Mouse (Mus musculus) cerebellum, postnatal 25 days (tissue): ENCODE measurements around the gene Defb23.
"Not testable (repeated sequence)": the region's sequence is repeated elsewhere in the genome, so short reads cannot be mapped to it uniquely, and the experiment has no call there.

ENCODE experiments used
- DNase-seq, 2 experiments: peaks; one replicate each; pipeline ENCODE4 v3.0.0; 2021; ENCODE audit warnings: mixed read lengths in 2 of 2

Defb23 gene

DNA sequence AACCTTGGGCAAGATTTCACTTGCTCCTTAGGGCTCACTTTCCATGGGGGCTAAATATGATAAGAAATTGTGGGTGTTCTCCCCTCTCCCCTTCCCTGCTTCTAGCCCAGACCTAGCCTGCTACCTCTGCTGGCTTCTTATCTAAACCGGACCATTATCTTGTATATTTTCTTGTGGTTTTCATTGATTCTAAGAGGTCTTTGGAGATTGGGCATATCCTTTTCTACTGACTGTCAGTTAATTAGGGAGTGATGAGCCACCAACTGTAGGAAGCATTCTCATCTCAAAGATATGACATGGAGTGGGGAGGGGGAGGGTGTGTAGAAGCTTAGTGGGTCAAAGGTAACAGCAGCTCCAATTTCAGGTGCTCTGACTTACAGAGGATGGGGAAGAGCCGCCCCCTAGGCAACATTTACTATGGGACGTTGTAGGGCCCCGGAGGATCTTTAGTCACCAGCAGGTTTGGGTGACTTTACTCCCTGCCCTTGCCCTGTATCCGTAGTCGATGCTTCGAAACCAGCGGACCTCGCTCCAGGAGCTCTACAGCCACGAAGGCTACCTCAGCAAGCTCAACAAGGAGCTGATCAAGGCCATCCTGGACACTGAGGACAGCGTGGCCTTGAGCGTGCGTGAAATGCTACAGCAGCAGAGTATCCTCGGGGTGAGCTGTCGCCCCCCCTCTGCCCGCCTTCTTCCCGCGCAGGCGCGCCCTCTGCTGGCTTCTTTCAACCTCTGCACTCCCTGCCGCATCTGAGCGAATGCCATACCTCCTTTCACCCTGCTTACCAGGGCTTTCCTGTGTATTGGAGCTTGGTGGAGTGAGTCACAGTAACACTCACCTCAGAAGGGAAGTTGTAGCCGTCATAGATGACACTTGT, 27.2 kb downstream of the Defb23 start:
- DNase-seq: peak; percentile 92 to 94

- no peak for DNase-seq
Measured at GRCm38 (mm10) chr2:152436405-152436901, 28.0 kb downstream of the Defb23 start.

DNA sequence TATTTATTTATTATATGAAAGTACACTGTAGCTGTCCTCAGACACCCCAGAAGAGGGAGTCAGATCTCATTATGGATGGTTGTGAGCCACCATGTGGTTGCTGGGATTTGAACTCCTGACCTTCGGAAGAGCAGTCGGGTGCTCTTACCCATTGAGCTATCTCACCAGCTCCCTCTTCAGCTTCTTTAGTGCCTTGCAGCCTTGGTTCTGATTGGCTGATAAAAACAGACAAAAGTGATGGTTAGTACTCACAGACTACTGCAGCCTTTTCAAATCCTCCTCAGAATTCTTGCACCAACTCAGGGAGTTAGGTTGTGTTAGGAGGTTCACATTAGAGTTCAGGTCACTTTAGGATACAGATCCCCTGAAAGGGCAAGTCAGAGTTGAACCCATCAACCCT, 35.9 kb downstream of the Defb23 start:
- DNase-seq: not testable (repeated sequence)

DNA sequence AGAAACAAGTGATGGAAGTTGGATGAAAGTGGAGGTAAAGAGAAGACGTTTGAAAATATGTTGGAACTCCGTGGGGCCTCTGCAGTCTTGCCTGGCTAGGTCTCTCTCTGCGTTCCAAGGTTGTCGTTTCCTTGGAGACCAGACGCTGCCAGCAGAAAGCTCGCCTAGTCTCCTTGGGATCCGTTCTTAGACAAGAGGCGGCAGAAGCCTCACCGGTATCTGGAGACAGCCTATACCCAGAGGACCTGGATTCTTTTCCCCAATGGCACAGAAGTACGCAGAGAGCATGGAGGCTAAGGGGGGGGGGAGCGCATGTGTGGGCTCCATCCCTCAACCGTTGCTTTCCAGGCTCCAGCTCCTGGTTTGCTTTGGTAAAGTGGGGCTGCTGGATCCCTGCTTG, 36.9 kb downstream of the Defb23 start:
- DNase-seq: no peak

DNA sequence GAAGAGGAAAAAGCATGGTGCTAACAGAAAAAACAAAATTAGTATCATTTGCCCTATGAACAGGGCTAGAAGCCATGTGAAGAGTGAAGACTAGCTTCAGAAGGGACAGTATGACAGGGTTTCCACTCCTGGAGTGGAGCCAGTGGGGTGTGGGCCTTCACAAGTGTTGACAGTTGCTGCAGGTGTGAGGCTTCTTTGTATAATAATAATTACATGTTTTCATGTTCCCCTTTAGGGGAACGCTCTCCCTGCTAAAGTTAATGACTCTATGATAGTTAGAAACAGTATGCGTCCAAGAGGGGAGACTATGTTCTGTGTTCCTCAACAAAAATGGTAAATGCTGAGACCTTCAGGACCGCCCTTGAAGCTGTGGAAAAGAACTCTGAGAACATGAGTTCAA, 48.6 kb downstream of the Defb23 start:
- DNase-seq: no peak

GRCm38 (mm10) chr2:152415287-152415686, 49.1 kb downstream of the Defb23 start, which contains the start of gene 6820408C15Rik:
Gene 6820408C15Rik (plus strand): TSS chr2:152415587.
- DNase-seq: no peak

- peak; percentile 94 for DNase-seq
Measured at GRCm38 (mm10) chr2:152414591-152415165, 49.7 kb downstream of the Defb23 start, which contains the start of gene Zcchc3. Gene Zcchc3 (minus strand): TSS chr2:152415027.

DNA sequence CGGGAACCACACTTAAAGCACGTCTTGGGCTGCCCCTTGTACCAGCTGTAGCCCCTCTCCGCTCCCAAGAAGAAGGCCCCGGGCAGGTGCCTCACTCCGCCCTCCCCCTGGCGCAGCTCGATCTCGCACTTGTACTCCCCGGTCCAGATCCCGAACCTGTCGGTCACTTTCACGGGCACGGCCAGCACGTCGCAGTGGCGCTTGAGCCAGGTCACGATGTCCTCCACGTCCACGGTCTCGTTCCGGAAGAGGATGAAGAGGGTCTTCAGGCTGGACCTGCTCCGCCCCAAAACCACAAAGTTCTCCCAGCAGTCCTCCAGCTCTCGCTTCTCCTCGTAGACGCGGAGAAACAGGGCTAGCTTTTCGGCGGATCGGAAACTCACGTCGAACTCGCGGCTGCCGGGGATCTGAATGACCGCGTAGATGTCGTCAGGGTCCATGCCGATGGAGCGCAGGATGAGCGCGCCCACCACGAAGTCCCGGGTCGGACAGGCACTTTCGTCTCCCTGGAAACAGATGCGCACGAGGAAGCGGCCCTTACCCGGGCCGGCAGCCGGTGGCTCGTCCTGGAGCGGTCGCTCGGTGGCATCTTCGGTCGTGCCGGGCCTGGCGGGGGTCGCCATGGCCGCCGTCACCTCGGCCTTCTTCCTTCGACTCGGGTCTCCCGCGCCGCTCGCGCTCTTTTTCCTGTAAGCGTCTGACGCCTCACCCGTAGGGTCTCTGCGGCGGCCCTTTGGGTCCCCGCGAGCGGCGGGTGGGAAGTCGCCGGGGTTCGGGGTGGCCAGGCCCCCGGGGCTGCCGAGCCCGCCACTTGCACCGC, 50.4 kb downstream of the Defb23 start:
- DNase-seq: peak; percentile 63 to 66

- DNase-seq: peak in 1 of 2 experiments; percentile 53
Measured at GRCm38 (mm10) chr2:152413158-152413764, 51.2 kb downstream of the Defb23 start.

- DNase-seq: peak in 1 of 2 experiments; percentile 27
Measured at GRCm38 (mm10) chr2:152412526-152413157, 51.8 kb downstream of the Defb23 start.

DNA sequence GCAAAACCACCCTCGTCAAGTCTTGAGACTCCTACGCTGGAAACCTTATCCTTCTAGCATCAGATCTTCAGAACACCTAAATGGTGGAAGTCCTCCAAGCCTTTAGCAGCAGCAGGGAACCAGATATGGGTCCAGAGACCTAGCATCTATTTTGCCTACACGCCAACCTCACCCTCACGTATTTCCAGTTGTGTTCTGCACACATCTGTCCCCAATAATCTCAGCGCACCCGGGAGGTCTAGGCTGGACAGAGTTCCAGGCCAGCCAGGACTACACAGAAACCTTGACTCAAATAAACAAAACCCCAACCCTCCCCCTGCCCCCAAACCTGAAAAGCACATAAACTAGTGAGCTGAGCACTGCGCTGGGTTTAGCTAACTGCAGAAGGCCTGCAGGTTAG, 52.9 kb downstream of the Defb23 start:
- peak in 1 of 2 experiments; percentile 18 for DNase-seq

- DNase-seq: peak; percentile 78 to 83
Measured at GRCm38 (mm10) chr2:152410971-152411371, 53.4 kb downstream of the Defb23 start.

- no peak for DNase-seq
Measured at GRCm38 (mm10) chr2:152409781-152410180, 54.6 kb downstream of the Defb23 start.
